Mouse (Mus musculus) intestine, embryonic 14.5 days (tissue): ENCODE results near the gene Sult1e1. TPM values are rescaled to one million over a fixed set of nuclear protein-coding genes. Genes with fewer than 3 reads are reported as not detected.

Source experiments
- ATAC-seq: fragments of 200-750 bp; cut with Nextera tagmentation; replicated peaks from 2 replicates; pipeline ENCODE4 v1.8.0; 2017; ENCODE audit warnings: low read depth, moderate number of reproducible peaks, moderate TSS enrichment, moderate library complexity; ENCODE audit not compliant: low FRiP score, low TSS enrichment
- DNase-seq: peaks from one replicate; pipeline ENCODE4 v3.0.0-alpha.2; 2018; ENCODE audit warnings: low spot score
- H3K27ac ChIP-seq: fragments of 300-500 bp; sonication (generic); 2 replicates; pipeline ENCODE4 v1.5.1; 2014; ENCODE audit warnings: low read depth, mild to moderate bottlenecking, control low read depth
- H3K27me3 ChIP-seq: fragments of 300-500 bp; sonication (generic); replicated peaks from 2 replicates; pipeline ENCODE4 v1.6.1; 2014; ENCODE audit warnings: low read length, control low read depth; ENCODE audit not compliant: control insufficient read depth, insufficient read depth
- H3K36me3 ChIP-seq: fragments of 300-500 bp; sonication (generic); 2 replicates; pipeline ENCODE4 v1.6.1; 2014; ENCODE audit warnings: low read length, control low read depth; ENCODE audit not compliant: control insufficient read depth, insufficient read depth
- H3K4me1 ChIP-seq: fragments of 300-500 bp; sonication (generic); replicated peaks from 2 replicates; pipeline ENCODE4 v1.6.1; 2014; ENCODE audit warnings: low read length, control low read depth, mixed read lengths; ENCODE audit not compliant: control insufficient read depth, insufficient read depth
- H3K4me2 ChIP-seq: fragments of 300-500 bp; sonication (generic); 2 replicates; pipeline ENCODE4 v1.6.1; 2014; ENCODE audit warnings: low read length
- H3K4me3 ChIP-seq: fragments of 300-500 bp; sonication (generic); 2 replicates; pipeline ENCODE4 v1.5.1; 2014; ENCODE audit warnings: low read depth, low read length, control low read depth, mixed read lengths
- H3K9ac ChIP-seq: fragments of 300-500 bp; sonication (generic); 2 replicates; pipeline ENCODE4 v1.6.1; 2014; ENCODE audit warnings: mild to moderate bottlenecking, low read length
- H3K9me3 ChIP-seq: fragments of 300-500 bp; sonication (generic); 2 replicates; pipeline ENCODE4 v1.6.1; 2016; ENCODE audit warnings: low read length, control low read depth; ENCODE audit not compliant: control insufficient read depth
- WGBS: fragments of 180-500 bp; shearing (Covaris S2); extraction: QIAGEN DNeasy Blood & Tissue Kit; methylation state at CpG from one replicate; pipeline ENCODE4 v1.1.7; 2014; 5-methylcytosine and 5-hydroxymethylcytosine counted together
- polyA plus RNA-seq: library from polyadenylated mRNA; unstranded; fragments of >200 nt; fragmentation: Nextera tagmentation; extraction: Ambion mirVana; gene quantifications from 2 replicates; pipeline ENCODE4 v1.2.1, GENCODE M21; 2014

Gene Sult1e1
- polyA plus RNA-seq, 1 experiment from 2014 or later: not detected

DNA sequence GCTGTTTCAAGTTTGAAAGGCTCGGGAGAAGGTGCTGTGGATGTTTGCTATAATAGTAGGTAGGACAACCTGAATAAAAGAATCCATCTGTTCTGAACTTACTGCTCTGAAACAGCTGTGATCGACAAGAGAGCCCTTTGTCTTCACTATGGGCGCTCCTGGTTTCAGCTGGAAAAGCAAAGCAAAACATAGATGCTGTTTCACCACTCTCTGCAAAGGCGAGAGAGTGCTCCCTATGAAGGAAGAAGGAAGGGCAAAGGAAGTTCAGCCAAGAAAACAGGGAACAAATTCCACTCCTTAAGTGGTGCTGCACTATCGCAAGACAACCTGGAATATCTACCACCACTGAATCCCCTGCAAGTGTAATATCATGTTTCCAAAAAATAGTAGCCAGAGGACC, 17.9 kb downstream of the Sult1e1 start:
- no peak for DNase-seq
- 58% methylated on average over 5 of the region's 5 CpGs for WGBS
- no peak overlapping the region for H3K9ac ChIP-seq
- H3K27me3 ChIP-seq: no peaks in the 10 kb centered on the region
- H3K36me3 ChIP-seq: no peaks in the 10 kb centered on the region
- H3K4me3 ChIP-seq: no peak overlapping the region
- H3K9me3 ChIP-seq: no peaks in the 10 kb centered on the region
- no peak for ATAC-seq
- H3K27ac ChIP-seq: no peak overlapping the region
- H3K4me2 ChIP-seq: no peak overlapping the region
- H3K4me1 ChIP-seq: no peaks in the 10 kb centered on the region; the same call in 1 of the 2 replicates

DNA sequence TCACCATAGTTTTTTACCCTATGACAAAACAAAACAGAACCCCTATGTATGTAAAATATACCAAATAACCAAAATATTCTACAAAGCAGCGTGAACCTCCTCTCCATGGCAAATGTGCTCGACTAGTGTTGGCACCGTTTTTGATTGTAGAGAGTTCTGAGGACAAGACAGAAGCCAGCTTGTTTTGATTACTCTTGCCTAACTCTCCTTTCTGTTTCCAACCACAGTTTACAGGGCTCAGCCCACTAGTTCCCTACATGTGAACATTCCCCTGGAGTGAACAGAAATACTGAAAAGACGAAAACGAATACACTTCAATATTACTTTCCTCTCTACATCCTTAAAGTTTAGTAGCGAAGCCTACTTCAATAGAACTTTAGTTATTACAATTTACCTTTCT, 18.6 kb downstream of the Sult1e1 start:
- no peak overlapping the region for H3K9ac ChIP-seq
- ATAC-seq (no peak), DNase-seq (no peak)
- H3K27me3 ChIP-seq: no peaks in the 10 kb centered on the region
- 84% methylated on average over 6 of the region's 6 CpGs for WGBS
- H3K27ac ChIP-seq: no peak overlapping the region
- H3K4me3 ChIP-seq: no peak overlapping the region
- H3K36me3 ChIP-seq: no peaks in the 10 kb centered on the region
- no peaks in the 10 kb centered on the region for H3K9me3 ChIP-seq
- H3K4me2 ChIP-seq: no peak overlapping the region
- H3K4me1 ChIP-seq: no peaks in the 10 kb centered on the region; the same call in 1 of the 2 replicates

DNA sequence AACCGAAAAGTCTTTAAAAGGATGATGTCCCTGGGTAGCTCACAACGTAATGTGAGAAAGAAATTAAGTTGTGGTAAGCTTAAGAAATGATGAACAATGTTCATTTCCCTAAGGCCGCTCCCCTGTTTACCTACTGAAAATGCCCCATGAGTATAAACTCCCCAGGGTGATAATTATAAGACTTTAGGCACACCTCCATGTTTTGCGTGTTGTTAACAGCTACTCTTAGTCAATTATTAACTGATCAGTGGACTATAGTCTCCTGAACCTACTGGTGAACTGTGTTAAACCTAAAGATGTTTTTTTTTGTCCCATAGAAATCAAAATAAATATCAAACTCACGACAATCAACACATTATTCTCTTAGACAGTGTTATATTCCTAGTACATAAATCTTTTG, 22.5 kb downstream of the Sult1e1 start, which contains the start of gene Sult1d1:
Sult1d1 (minus strand) TSS at position 183 of the 400 bp plus-strand sequence.
- H3K4me2 ChIP-seq: no peak within 1 kb of the TSS
- no peak within 1 kb of the TSS for H3K4me3 ChIP-seq
- H3K4me1 ChIP-seq: no peaks in the 10 kb centered on the region; the same call in 1 of the 2 replicates
- 64% methylated on average over 5 of the region's 5 CpGs for WGBS
- DNase-seq (no peak), ATAC-seq (peak; percentile 58; the same call in 1 of the 2 replicates)
- H3K9ac ChIP-seq: no peak within 1 kb of the TSS
- H3K27me3 ChIP-seq: no peaks in the 10 kb centered on the region
- H3K9me3 ChIP-seq: no peaks in the 10 kb centered on the region
- H3K36me3 ChIP-seq: no peaks in the 10 kb centered on the region
- no peak within 1 kb of the TSS for H3K27ac ChIP-seq

DNA sequence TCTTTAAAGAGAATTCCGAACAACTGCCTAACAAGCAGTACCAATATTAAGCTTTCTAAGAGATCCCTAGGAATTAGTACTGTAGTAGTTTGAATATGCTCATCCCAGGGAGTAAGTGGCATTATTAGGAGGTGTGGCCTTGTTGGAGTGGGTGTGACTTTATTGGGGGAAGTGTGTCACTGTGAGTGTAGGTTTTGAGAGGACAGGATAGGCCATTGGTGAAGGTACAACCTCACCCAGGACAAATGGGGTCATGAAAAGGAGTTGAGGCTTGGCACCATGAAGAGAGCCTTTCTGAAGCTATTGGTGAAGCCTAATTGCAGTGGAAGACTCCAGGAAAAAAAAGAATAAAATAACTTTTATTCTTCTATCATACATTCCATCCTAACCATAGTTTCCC, 24.1 kb downstream of the Sult1e1 start:
- no peaks in the 10 kb centered on the region for H3K27me3 ChIP-seq
- no peak for ATAC-seq

DNA sequence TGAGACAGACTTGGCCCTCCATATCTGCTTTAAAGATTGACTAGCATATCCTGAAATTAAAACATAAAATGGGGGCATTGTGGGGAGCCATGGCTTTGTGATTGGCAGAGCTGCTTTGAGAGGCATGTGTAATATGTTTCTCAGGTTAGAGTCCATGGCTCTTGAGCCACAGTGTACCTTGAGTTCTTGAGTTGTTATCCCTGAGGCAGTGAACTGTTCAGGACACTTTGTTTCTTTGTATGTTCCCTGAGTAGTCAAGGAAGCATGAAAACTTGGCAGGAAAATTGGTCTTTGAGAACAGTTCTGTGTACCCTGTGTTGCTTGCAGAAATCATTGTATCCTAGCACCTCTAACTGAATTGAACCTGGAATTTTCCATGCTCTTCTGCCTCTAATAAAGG, 28.4 kb downstream of the Sult1e1 start:
- Histone ChIP-seq H3K4me1 (no peaks in the 10 kb centered on the region), H3K9me3 (no peaks in the 10 kb centered on the region), H3K4me2 (no peak overlapping the region), H3K27ac (no peak overlapping the region), H3K36me3 (no peaks in the 10 kb centered on the region), H3K9ac (no peak overlapping the region), H3K27me3 (no peaks in the 10 kb centered on the region), H3K4me3 (no peak overlapping the region)
- no peak for ATAC-seq
- no peak for DNase-seq

More for the DNA sequence above, 24.1 kb downstream of the Sult1e1 start:
- DNase-seq: no peak
- no peaks in the 10 kb centered on the region for H3K9me3 ChIP-seq
- 87% methylated on average over 1 of the region's 1 CpGs for WGBS
- no peak overlapping the region for H3K9ac ChIP-seq
- H3K4me3 ChIP-seq: no peak overlapping the region
- no peaks in the 10 kb centered on the region for H3K36me3 ChIP-seq
- H3K4me2 ChIP-seq: no peak overlapping the region
- no peak overlapping the region for H3K27ac ChIP-seq
- H3K4me1 ChIP-seq: no peaks in the 10 kb centered on the region

GRCm38 (mm10) chr5:87562526-87562925, 28.9 kb downstream of the Sult1e1 start:
- H3K4me1 ChIP-seq: no peaks in the 10 kb centered on the region
- H3K4me3 ChIP-seq: no peak overlapping the region
- no peaks in the 10 kb centered on the region for H3K27me3 ChIP-seq
- ATAC-seq (no peak), DNase-seq (no peak)
- no peak overlapping the region for H3K27ac ChIP-seq
- H3K9ac ChIP-seq: no peak overlapping the region
- no peak overlapping the region for H3K4me2 ChIP-seq
- 80% methylated on average over 4 of the region's 4 CpGs for WGBS
- H3K36me3 ChIP-seq: no peaks in the 10 kb centered on the region
- no peaks in the 10 kb centered on the region for H3K9me3 ChIP-seq

DNA sequence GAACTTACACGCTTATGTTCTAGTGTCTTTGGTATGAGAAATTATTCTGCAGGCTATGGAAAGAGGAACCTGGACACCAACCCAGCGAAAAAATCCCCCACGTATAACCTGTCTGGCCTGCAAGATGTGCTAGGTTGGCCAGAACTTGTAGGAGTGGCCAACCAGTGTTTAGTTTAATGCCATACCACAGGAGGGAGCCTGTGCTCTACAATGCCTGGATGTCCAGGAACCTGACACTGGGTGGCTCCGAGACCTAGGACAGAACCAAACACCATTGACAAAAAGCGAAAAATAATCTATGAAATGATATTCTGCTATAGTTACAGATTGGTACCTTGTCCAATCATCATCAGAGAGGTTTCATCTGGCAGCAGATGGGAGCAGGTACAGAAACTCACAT, 31.2 kb downstream of the Sult1e1 start:
- 79% methylated on average over 5 of the region's 5 CpGs for WGBS
- Histone ChIP-seq H3K36me3 (no peaks in the 10 kb centered on the region), H3K9ac (no peak overlapping the region), H3K9me3 (no peaks in the 10 kb centered on the region), H3K4me1 (no peaks in the 10 kb centered on the region), H3K4me2 (no peak overlapping the region), H3K4me3 (no peak overlapping the region), H3K27me3 (no peaks in the 10 kb centered on the region), H3K27ac (no peak overlapping the region)
- ATAC-seq (no peak), DNase-seq (no peak)

DNA sequence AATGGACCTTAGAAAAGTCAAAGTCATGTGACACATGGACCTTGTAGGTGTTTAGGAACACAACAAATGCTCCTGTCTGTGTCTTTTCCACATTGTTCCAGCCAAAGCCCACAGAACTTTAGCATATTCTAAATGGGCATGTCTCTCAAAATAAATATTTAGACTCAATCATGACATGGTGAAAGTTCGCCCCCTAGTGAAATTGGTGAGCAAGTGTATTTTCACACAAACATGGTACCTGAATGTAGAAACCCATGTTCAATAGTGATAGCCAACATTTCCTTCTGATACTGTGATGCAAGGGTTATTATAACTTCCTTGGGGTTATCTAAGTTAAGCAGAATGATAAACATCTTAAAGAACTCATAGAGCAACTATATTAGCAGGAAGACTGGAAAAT, 40.5 kb downstream of the Sult1e1 start:
- H3K4me2 ChIP-seq: no peak overlapping the region
- no peaks in the 10 kb centered on the region for H3K27me3 ChIP-seq
- DNase-seq (no peak), ATAC-seq (no peak)
- no peaks in the 10 kb centered on the region for H3K36me3 ChIP-seq
- H3K4me1 ChIP-seq: no peaks in the 10 kb centered on the region
- no peak overlapping the region for H3K9ac ChIP-seq
- 38% methylated on average over 1 of the region's 1 CpGs for WGBS
- H3K4me3 ChIP-seq: no peak overlapping the region
- no peaks in the 10 kb centered on the region for H3K9me3 ChIP-seq
- no peak overlapping the region for H3K27ac ChIP-seq

DNA sequence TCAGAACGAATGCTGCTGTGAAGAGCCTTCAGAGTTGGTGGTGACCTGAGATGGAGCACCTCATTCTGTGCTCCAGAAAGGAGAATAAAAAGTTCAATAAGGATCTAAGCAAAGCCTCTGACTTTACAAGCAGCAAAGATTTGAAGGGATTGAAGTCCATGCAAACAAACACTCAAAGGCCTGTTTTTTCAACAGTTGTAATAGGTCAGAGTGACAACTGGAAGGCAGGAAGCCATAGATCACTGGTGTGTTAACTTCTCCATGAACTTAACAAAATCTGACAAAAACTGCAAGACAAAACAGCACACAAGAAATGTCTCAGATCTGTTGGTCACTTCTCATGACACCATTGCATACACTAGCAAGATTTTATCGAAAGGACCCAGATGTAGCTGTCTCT, 53.3 kb downstream of the Sult1e1 start, which contains the start of gene Sult1b1:
Sult1b1 (minus strand) TSS at position 85 of the 400 bp plus-strand sequence.
- H3K4me2 ChIP-seq: no peak within 1 kb of the TSS
- H3K27ac ChIP-seq: no peak within 1 kb of the TSS
- H3K4me3 ChIP-seq: no peak within 1 kb of the TSS
- no peaks in the 10 kb centered on the region for H3K4me1 ChIP-seq
- H3K36me3 ChIP-seq: no peaks in the 10 kb centered on the region
- no peaks in the 10 kb centered on the region for H3K27me3 ChIP-seq
- H3K9ac ChIP-seq: no peak within 1 kb of the TSS
- DNase-seq: no peak
- 92% methylated on average over 2 of the region's 2 CpGs for WGBS
- ATAC-seq: no peak
- H3K9me3 ChIP-seq: no peaks in the 10 kb centered on the region
